Mouse (Mus musculus) neutrophil, adult 59 days (primary cell): ENCODE measurements around the gene Rnasek. TPM values are rescaled to one million over a fixed set of nuclear protein-coding genes. Genes with fewer than 3 reads are reported as not detected.

Experiments
- total RNA-seq, 2 experiments: library from RNA; stranded (reverse); gene quantifications; 1 replicate in 1 of 2; 2 replicates in 1 of 2; pipeline ENCODE4 v1.2.4; 2023

The Rnasek gene
- 100 to 1,000 TPM; 105 to 118 TPM for total RNA-seq

GRCm38 (mm10) chr11:70239541-70240279 is at the start of gene Rnasek, which contains the start of gene Gm21988:
TSS of gene Rnasek (minus strand) at chr11:70239842.
TSS of gene Gm21988 (minus strand) at chr11:70239830.

GRCm38 (mm10) chr11:70254931-70255531 is 15.4 kb upstream of the Rnasek start, which contains the start of gene Alox12:
TSS of gene Alox12 (minus strand) at chr11:70255353.

GRCm38 (mm10) chr11:70237457-70238167 is 2.0 kb downstream of the Rnasek start, which contains the start of gene 0610010K14Rik:
TSS of gene 0610010K14Rik (minus strand) at chr11:70237914.

GRCm38 (mm10) chr11:70229260-70230010 is 10.2 kb downstream of the Rnasek start, which contains the start of gene Bcl6b:
TSS of gene Bcl6b (minus strand) at chr11:70229798.

GRCm38 (mm10) chr11:70220731-70221602 is 18.7 kb downstream of the Rnasek start, which contains the start of gene Slc16a13:
TSS of gene Slc16a13 (minus strand) at chr11:70221064.

GRCm38 (mm10) chr11:70212423-70212822 is 27.2 kb downstream of the Rnasek start, which contains the start of gene Slc16a11:
TSS of gene Slc16a11 (plus strand) at chr11:70212752.

Other genes with a start within 250 kb of the Rnasek start
- gene Gabarap, start 248.7 kb downstream of the Rnasek start, total RNA-seq = 100 to 1,000 TPM; 537 TPM
- gene Phf23, start 244.1 kb downstream of the Rnasek start, total RNA-seq = 10 to 100 TPM; 43.3 to 47.1 TPM
- 10 to 100 TPM; 17.5 to 21.4 TPM for gene Dvl2, start 239.2 kb downstream of the Rnasek start, total RNA-seq
- 10 to 100 TPM; 34.6 to 40.2 TPM for gene Acadvl, start 224.4 kb downstream of the Rnasek start, total RNA-seq
- 1 to 10 TPM; 5.7 to 6.7 TPM for gene Dlg4, start 222.9 kb downstream of the Rnasek start, total RNA-seq
- not detected for gene Asgr1, start 185.8 kb downstream of the Rnasek start, total RNA-seq
- under 1 TPM in 1 of 2 experiments, not detected in 1; 0.42 TPM for gene Asgr2, start 147.2 kb downstream of the Rnasek start, total RNA-seq
- gene Mgl2, start 109.5 kb downstream of the Rnasek start, total RNA-seq = 10 to 100 TPM; 11.4 to 12.2 TPM
- gene Clec10a, start 83.6 kb downstream of the Rnasek start, total RNA-seq = 10 to 100 TPM; 13.5 to 18.3 TPM
- not detected for gene Slc16a11, start 27.1 kb downstream of the Rnasek start, total RNA-seq
- gene Slc16a13, start 18.8 kb downstream of the Rnasek start, total RNA-seq = 1 to 10 TPM; 1.3 to 1.7 TPM
- under 1 TPM in 1 of 2 experiments, not detected in 1; 0.13 TPM for gene Bcl6b, start 10.0 kb downstream of the Rnasek start, total RNA-seq
- 10 to 100 TPM; 39.0 to 42.3 TPM for gene 0610010K14Rik, start 1.9 kb downstream of the Rnasek start, total RNA-seq
- 1 to 10 TPM; 3.8 to 6.1 TPM for gene Gm21988, start within 50 bp of the Rnasek start, total RNA-seq
- under 1 TPM; 0.33 to 0.60 TPM for gene Alox12, start 15.5 kb upstream of the Rnasek start, total RNA-seq
- gene Alox12e, start 82.8 kb upstream of the Rnasek start, total RNA-seq = under 1 TPM; 0.35 to 0.62 TPM
- gene Alox15, start 112.2 kb upstream of the Rnasek start, total RNA-seq = 10 to 100 TPM in 1 of 2 experiments, 1 to 10 TPM in 1; 6.2 to 13.0 TPM
- 10 to 100 TPM; 15.8 to 16.2 TPM for gene Pelp1, start 170.2 kb upstream of the Rnasek start, total RNA-seq
- gene Arrb2, start 192.8 kb upstream of the Rnasek start, total RNA-seq = 100 to 1,000 TPM; 841 to 909 TPM
- 10 to 100 TPM; 23.3 to 28.4 TPM for gene Med11, start 212.1 kb upstream of the Rnasek start, total RNA-seq
- gene Zmynd15, start 219.6 kb upstream of the Rnasek start, total RNA-seq = under 1 TPM; 0.16 to 0.44 TPM
- gene Cxcl16, start 220.1 kb upstream of the Rnasek start, total RNA-seq = 1 to 10 TPM; 1.5 to 1.9 TPM